Mouse (Mus musculus) G1E-ER4 (cell line): ENCODE data around the gene Smtnl1. TPM values are rescaled to one million over a fixed set of nuclear protein-coding genes. Genes with fewer than 3 reads are reported as not detected.

ENCODE experiments used
- GATA1 ChIP-seq: IDR thresholded peaks from one replicate; pipeline ENCODE4 v1.8.0; 2012; ENCODE audit warnings: low read length, inconsistent platforms
- polyA plus RNA-seq: library from polyadenylated mRNA; stranded (reverse); fragments of >175 nt; gene quantifications from 2 replicates; pipeline ENCODE4 v1.2.3, GENCODE M21; 2012

Gene Smtnl1
- polyA plus RNA-seq, result not detected in 2 replicates

DNA sequence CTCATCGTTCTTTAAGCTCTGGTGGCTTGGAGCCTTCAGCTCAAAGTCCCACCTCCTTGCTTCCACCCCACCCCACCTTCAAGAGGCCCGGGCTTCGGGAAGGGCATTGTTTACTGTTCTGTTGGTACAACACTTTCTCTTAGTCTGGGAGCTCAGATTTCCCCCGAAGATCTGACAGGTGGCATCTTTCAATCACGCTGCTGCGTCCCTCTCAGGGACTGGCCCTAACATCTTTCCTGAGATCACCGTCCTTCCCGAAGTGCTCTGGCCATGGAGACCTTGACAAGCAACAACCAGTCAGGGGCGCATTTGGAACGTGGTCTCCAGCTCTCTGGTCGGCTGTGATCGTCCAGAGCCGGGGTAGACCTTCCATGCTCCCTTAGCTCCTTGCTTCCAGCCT is at the start of gene Smtnl1:
Smtnl1 (minus strand) TSS at position 101 of the 400 bp plus-strand sequence.
- TF ChIP-seq GATA1, result no peak

DNA sequence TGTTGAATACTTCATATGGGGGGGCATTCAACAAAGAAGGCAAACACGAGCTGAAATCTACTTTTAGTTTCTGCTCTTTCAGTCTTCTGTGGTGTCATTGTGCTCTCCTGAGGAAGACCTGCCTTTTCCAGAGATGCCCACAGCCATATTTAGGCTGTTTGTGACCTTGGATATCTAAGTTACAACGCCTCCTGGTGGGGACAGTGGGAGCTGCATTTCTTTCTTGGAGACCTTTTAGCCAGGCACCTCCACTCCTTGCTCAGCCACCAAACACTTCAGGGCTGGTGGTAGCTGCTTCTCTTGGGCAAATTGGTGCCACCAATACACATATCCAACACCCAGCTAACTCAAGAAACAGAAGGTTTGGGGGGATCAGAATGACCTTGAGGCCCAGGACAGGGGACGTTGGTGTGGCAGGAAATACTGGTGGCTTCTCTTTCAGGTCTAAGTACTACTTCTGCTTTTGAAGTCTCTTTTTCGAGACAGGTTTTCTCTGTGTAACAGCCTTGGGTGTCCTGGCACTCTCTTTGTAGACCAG is 48.2 kb upstream of the Smtnl1 start:
- no peak for TF ChIP-seq GATA1

DNA sequence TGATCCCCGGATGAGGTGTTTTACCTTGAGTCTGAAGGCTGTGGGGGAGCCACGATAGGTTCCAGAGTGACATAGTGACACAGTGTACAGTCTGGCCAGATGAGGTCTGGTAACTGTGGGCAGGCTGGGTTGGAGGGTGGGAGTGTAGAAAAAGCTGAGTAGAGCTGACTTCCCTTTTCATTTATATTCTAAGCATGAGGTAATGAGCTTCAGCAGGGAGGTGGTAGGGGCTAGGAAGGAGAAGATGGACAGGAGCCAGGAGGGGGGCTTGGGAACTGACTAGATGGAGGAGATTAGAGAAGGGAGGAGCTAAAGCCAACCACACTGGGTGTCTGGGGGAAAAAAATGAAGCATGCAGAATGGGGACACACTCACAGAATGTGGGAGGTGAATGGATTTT is 46.5 kb upstream of the Smtnl1 start:
- TF ChIP-seq GATA1, result no peak

DNA sequence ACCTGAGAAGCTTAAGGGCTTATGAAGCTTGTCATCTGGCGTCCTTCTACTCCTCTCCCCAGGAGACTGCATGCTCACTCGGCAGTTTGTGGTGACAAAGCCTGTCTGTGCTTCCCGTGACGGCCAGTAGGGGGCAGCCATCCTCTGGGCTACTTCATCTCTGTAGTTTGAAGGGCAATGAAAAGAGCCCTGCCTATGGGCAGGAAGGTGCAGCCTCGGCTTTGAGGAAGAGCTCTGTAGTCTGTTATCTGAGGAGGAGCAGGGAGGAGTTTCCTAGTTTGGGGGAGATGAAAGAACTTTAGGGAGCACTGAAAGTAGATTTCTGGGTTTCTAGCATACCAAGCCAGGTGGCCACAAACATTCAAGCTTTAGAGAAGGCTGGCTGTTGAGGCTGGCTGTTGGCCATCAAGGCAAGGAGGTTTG is 46.1 kb upstream of the Smtnl1 start:
- TF ChIP-seq GATA1, result no peak

DNA sequence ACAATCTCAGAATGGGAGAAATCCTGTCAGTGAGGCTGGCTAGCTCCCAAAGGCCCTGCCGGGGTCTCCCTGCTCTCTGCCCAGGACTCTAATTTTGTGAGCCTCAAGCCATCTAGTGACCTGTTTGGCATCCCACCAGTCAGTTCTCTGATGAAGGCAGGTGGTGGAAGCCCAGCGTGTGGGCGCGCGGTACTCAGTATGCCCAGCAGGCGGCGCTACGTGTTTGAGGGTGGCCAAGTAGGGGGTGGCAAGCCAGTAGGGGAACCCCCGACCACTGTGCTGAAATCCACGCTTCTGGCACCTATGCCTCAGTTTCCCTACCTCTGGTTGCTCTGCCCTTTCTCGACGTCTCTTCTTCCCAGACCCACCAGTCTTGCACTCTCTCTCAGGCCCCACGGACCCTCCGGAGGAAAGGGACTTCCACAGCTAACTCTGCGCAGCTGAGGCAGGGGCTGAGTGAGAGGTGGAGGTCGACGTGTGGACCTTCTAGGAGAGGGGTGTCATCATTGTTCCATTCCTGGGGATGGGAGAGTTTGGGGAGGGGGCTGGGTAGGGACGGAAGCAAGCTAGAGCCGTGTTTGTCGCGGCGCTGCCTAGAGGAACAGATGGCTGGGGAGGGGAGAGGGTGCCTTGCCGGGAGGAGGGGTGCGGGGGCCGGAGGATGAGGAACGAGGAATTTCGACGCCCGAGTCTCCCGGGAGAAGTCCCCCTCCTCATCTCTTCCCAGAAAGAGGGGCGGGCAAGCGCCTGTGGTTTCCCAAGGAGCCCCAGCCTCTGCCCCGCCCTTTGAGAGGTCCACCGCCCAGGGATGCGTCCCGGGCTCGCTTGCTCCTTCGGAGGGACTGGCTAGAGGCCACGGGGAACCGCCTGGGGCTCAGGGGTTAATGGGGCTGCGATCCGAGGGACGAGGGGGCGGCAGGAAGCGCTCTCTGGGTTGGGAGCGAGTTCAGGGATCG is 43.4 kb upstream of the Smtnl1 start:
- no peak for TF ChIP-seq GATA1

DNA sequence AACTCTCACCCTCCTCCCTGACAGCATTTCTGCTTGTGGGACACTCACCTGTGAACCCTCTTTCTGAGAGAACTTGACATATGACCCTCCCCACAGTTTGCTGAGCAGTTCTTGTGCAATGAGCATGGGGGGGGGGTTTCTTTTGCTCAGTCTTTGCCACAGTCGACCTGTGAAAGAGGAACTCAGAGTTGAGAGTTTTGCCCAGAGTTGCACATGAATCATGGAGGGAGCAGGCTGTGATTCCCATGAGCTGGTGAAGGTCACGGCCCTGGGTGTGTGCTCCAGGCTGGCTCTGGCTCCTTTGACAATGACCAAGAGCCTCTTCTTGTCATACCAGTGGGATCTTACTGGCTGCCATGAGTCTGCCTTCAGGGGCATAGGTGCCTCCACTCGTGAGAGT is 39.8 kb upstream of the Smtnl1 start:
- TF ChIP-seq GATA1, result no peak

DNA sequence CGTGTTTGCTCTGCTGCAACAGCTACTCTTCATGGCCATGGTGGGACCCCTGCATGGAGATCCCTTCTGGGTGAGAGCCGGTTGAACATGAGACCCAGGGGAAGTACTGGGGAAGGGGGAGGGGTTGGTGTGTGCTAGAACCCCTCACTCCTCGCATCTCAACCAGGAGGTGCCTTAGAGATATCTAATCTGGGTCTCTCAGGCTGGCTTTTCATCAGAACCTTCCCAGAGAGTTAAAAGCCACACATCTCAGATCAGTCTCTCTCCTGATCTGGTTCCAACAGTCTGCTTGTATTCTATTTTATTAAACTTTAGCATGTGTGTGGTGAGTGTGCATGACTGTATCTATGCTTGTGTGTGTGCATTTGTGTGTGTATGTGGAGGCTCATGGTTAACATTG is 39.0 kb upstream of the Smtnl1 start:
- no peak for TF ChIP-seq GATA1

DNA sequence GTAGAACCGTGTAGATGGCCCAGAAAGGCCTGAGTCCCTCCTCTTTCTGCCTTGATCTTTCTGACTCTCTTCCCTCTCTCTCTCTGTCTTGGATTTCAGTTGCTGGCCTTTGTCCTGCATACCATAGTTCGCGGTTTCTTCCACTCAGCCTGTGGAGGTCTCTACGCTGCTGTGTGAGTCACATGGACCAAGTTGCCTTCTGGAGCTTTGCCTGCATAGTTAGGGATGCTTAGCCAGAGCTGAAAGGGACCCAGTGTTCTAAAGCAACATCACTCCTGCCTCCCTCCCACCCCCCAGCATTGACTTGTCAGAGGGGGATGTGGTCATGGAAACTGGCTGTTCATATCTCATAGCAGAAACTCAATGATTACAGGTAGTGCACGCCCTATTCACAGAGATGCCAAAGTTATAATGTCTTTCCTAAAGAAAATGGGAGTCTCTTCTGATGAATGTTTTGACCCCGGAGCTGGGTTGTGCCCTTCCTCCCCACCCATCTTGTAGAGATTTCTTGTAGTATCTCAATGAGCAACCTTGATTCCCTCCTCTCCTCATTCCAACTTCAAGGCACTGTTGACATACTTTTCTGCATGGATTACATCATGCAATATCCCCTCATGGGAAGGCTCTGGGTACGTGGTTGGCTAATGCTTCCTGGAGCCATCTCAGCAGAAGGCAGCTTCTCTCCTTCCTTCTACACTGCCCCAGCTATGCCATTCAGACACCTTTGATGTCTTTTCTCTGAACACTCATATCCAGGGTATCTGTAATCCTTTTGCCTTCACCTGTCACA is 37.7 kb upstream of the Smtnl1 start:
- TF ChIP-seq GATA1, result no peak

DNA sequence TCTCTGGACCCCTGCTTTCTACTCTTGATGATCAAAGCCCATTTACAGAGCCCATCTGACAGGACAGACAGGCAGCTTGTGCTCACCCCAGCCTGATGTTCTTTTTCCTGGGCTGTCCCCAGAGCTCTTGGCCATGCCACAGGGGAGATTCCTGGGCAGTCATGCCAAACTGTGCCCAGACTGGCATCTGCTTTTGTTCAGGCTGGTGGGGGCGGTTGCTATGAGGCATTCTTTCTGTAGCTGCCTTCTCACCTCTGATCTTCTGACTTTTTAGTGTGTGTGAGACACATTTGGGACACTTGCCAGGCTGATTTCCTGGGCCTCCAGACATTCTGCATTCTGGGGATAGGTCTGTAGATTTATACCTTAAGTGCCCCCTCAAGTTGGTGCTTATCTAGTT is 36.1 kb upstream of the Smtnl1 start:
- no peak for TF ChIP-seq GATA1

DNA sequence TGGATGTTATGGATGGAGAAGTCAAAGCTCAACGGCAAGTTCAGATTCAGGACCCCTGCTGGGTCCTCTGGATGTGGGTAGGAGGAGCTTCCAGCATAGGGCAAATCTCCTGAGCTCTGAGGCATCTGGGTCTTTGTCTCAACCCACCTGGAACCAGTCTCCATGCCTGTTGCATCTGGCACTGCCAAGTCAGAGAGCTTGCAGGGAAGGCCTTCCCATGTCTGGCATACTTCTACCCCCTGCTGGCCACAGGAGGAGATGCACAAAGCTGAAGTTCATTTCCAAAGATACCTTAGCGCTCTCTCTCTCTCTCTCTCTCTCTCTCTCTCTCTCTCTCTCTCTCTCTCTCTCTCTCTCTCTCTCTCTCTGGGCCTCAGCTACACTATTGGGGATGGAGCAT is 33.3 kb upstream of the Smtnl1 start:
- TF ChIP-seq GATA1, result no peak

DNA sequence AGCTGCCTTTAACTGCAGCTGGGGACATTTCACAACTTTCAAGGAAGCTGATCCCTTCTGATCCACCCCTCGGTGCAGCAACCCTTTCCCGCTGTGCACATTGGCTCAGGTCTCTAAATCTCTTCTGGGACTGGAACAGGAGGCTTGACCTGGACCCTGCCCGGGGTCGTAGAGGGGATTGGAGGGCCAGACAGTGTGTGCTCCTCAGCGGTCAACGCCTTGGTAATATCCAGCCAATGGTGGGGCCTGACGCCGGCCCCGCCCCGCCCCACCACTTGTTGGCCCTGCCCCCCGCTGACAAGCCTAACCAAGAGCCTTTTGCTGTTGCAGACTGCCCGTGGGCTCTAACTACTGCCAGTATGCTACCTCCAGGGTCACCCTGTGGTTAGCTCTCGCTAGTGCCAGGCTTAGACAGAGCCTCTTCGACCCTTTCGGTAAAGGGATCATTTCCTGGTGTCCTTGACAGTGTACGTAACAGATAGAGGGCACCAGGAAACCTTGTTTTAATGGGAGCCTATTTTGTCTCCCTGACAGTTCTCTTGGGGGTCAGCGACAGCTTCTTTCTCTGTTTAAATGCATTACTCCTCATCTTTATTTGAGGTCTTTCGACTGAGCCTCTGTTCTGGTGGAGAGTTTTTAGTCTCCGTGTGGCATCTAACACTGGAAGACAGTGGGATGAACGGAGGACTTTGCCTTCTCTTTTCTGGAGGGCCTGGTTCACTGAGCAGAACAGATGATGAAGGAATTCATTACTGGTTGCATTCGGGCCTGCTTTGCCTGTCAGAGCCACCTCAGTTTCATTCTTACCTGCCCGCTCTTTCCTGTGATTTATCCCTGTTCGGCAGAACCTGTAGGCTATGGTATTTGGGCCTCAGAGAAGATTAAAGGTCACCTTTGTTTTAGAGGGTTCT is 28.9 kb upstream of the Smtnl1 start:
- no peak for TF ChIP-seq GATA1

DNA sequence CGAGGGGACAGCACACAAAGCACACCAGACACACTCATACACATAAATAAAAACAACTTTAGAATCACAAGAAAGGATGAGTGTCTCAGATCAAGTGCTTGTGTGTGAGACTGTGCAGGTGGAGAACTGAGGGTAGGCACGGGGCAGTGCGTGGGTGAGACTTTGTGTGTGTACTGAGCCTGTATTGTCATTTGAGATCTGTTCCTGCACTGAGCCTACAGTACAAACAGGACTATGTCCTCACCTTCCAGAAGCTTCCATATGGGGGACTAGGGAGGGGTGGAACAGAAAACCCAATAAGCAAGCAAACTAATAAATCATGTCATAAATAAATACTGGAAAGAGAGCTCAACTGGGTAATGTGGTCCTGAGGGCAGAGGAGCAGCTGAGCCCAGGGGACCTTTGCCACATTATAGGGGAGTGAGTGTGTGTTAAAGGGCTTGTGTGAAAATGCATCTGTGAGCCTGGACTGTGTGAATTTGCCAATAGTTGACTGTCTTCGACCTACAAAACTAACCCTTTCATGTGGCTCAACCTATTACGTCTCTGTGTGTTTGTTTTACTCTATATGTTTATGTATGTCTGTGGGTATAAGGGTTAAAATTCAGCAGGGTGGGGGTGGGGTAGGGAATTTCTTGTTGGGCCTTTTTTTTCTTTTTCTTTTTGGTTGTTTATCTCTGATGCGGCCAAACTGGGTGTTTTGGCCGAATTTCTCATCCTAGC is 28.1 kb upstream of the Smtnl1 start:
- TF ChIP-seq GATA1, result no peak

DNA sequence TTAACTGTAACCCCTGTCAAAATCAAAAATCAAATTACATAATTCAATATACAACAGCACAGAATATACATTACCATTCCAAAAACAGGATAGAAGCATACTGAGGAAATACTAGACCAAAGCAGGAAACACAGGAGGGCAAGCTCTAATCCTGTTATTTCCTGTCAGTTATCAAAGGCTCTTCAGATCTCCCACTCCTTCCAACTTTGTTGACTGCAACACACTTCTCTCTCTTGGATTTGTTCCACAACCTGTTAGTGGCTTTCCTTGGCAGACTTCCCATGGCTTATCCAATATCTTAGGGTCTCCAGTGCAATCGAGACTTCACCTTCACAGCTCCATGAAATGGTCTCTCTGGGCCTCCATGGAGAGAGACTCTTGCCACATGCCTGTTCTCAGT is 22.8 kb upstream of the Smtnl1 start:
- no peak for TF ChIP-seq GATA1

DNA sequence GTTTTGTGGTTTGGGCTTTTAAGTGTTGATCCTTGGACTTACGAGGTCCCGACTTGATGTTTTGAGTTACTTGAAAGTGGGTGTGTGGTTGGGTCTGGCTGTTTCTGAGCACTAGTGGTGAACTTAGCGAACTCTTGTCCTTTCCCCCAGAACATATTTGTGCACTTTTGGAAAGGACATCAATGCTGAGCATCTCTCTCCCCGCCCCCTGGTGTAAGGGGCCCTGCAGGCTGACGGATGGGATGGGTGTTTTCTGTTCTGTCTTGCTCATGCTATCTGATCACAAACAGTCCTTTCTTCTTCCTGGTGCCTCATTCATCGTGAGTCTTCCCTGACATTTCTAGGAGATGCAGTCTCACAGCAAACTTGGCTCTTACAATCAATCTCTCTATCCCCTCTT is 21.2 kb upstream of the Smtnl1 start:
- no peak for TF ChIP-seq GATA1
